ENCODE assay signal across 10 mouse cellular contexts in genomic region chr19:33223766-33224165, GRCm38 (mm10).
DNase-seq lines count a peak whose midpoint lies in the region; ATAC-seq and TF ChIP-seq lines count a peak whose summit lies in the region.
"Had no signal": no experiment of that assay in that cellular context is flagged by ENCODE, and none has a peak within 500 bp of the region (broad histone marks: within the 10 kb centered on the region; RNA-seq: fewer than 3 reads in every experiment).

No protein-coding gene starts in this region.

- no peaks in the 10 kb centered on the region for H3K9me3 ChIP-seq in heart, embryonic 16.5 days (replicated peaks; ENCODE audit: control insufficient read depth, low read length)
- H3K9me3 ChIP-seq in lung, postnatal 0 days (ENCODE audit: low read length), result no peaks in the 10 kb centered on the region
- H3K9me3 ChIP-seq in forebrain, postnatal 0 days (ENCODE audit: low read length), result no peaks in the 10 kb centered on the region
- no peaks in the 10 kb centered on the region for H3K9me3 ChIP-seq in neural tube, embryonic 14.5 days (ENCODE audit: control insufficient read depth, low read length)

- H3K4me2 ChIP-seq in heart, embryonic 16.5 days (ENCODE audit: low read depth, low read length), result no peak overlapping the region
- no peak overlapping the region for H3K4me2 ChIP-seq in lung, postnatal 0 days (replicated peaks; ENCODE audit: low read depth, low read length)
- peak overlapping the region; percentile 39 for H3K4me2 ChIP-seq in forebrain, postnatal 0 days (ENCODE audit: low read depth)
- peak overlapping the region; percentile 14; the same call in 1 of the 2 replicates for H3K4me2 ChIP-seq in neural tube, embryonic 14.5 days (ENCODE audit: low read depth, low read length)
- H3K4me2 ChIP-seq: liver, embryonic 11.5 days had no signal

- 52% methylated on average over 5 of the region's 5 CpGs for WGBS in heart, embryonic 16.5 days
- WGBS in lung, postnatal 0 days, result 33% methylated on average over 5 of the region's 5 CpGs
- 44% methylated on average over 5 of the region's 5 CpGs for WGBS in forebrain, postnatal 0 days
- 67% methylated on average over 5 of the region's 5 CpGs for WGBS in neural tube, embryonic 14.5 days
- 20% methylated on average over 5 of the region's 5 CpGs for WGBS in cerebellum, adult 2 months

- no peak for DNase-seq in heart, adult 11 months
- no peak for DNase-seq in lung, postnatal 0 days (ENCODE audit: low spot score)
- no peak for DNase-seq in lung, postnatal 4 days
- DNase-seq in forebrain, postnatal 0 days, result no peak
- DNase-seq in cerebellum, adult 2 months, result no peak
- DNase-seq in heart, postnatal 25 days (ENCODE audit: low spot score), result no peak
- DNase-seq: gastrocnemius, postnatal 10 days had no signal

- H3K9ac ChIP-seq in heart, embryonic 16.5 days (ENCODE audit: low read length), result no peak overlapping the region
- no peak overlapping the region for H3K9ac ChIP-seq in lung, postnatal 0 days (replicated peaks; ENCODE audit: low read depth)
- H3K9ac ChIP-seq in forebrain, postnatal 0 days, result no peak overlapping the region
- no peak overlapping the region for H3K9ac ChIP-seq in neural tube, embryonic 14.5 days (replicated peaks; ENCODE audit: low read depth, low read length)

- no peaks in the 10 kb centered on the region for H3K36me3 ChIP-seq in heart, embryonic 16.5 days (ENCODE audit: control insufficient read depth, insufficient read depth)
- H3K36me3 ChIP-seq in lung, postnatal 0 days (ENCODE audit: insufficient read depth, low read length), result no peaks in the 10 kb centered on the region
- H3K36me3 ChIP-seq in forebrain, postnatal 0 days (ENCODE audit: insufficient read depth), result no peaks in the 10 kb centered on the region
- no peaks in the 10 kb centered on the region for H3K36me3 ChIP-seq in neural tube, embryonic 14.5 days (ENCODE audit: control insufficient read depth, insufficient read depth, low read length)

- H3K4me3 ChIP-seq in heart, embryonic 16.5 days (ENCODE audit: low read length), result no peak overlapping the region
- no peak overlapping the region for H3K4me3 ChIP-seq in lung, postnatal 0 days (ENCODE audit: low read depth, low read length)
- H3K4me3 ChIP-seq in forebrain, postnatal 0 days (ENCODE audit: low read depth, low read length), result no peak overlapping the region; the same call in 1 of the 2 replicates
- H3K4me3 ChIP-seq in neural tube, embryonic 14.5 days (ENCODE audit: low read depth, low read length), result no peak overlapping the region
- H3K4me3 ChIP-seq in cerebellum, adult 2 months (replicated peaks; ENCODE audit: insufficient read depth, low read depth, low read length), result no peak overlapping the region

- no peaks in the 10 kb centered on the region for H3K27me3 ChIP-seq in heart, embryonic 16.5 days (ENCODE audit: control insufficient read depth, insufficient read depth, low read length)
- no peaks in the 10 kb centered on the region for H3K27me3 ChIP-seq in lung, postnatal 0 days (replicated peaks; ENCODE audit: insufficient read depth, low read length)
- no peaks in the 10 kb centered on the region for H3K27me3 ChIP-seq in forebrain, postnatal 0 days (ENCODE audit: insufficient read depth, low read length)
- no peaks in the 10 kb centered on the region for H3K27me3 ChIP-seq in neural tube, embryonic 14.5 days (ENCODE audit: control insufficient read depth, insufficient read depth, low read length)
- no peaks in the 10 kb centered on the region for H3K27me3 ChIP-seq in cerebellum, adult 2 months (ENCODE audit: control insufficient read depth, insufficient read depth, low read length)

- H3K4me1 ChIP-seq in heart, embryonic 16.5 days (ENCODE audit: control insufficient read depth, insufficient read depth, low read length), result no peaks in the 10 kb centered on the region
- H3K4me1 ChIP-seq in lung, postnatal 0 days (ENCODE audit: insufficient read depth, low read depth, low read length), result peaks cover 6% of the 10 kb centered on the region; the same call in 1 of the 2 replicates
- peaks cover 3% of the 10 kb centered on the region for H3K4me1 ChIP-seq in forebrain, postnatal 0 days (ENCODE audit: insufficient read depth)
- 0 out of 2 replicates have a peak, but pooled peaks cover 3% of the 10 kb centered on the region for H3K4me1 ChIP-seq in neural tube, embryonic 14.5 days (ENCODE audit: control insufficient read depth, insufficient read depth, low read length)
- peaks cover 3% of the 10 kb centered on the region; the same call in 1 of the 2 replicates for H3K4me1 ChIP-seq in cerebellum, adult 2 months (ENCODE audit: control insufficient read depth, insufficient read depth, low read length)

- H3K27ac ChIP-seq in heart, embryonic 16.5 days (ENCODE audit: low read length), result peak overlapping the region; percentile 62
- peak overlapping the region; percentile 1; the same call in 1 of the 2 replicates for H3K27ac ChIP-seq in lung, postnatal 0 days (ENCODE audit: low read length)
- H3K27ac ChIP-seq in forebrain, postnatal 0 days (ENCODE audit: low read depth, low read length), result no peak overlapping the region
- H3K27ac ChIP-seq in neural tube, embryonic 14.5 days (ENCODE audit: low read depth, low read length), result no peak overlapping the region
- H3K27ac ChIP-seq in cerebellum, adult 2 months (ENCODE audit: insufficient read depth, low read length), result no peak overlapping the region

- no peak for ATAC-seq in heart, embryonic 16.5 days (replicated peaks; ENCODE audit: extremely low read depth, insufficient read depth, low FRiP score)
- no peak for ATAC-seq in lung, postnatal 0 days
- no peak for ATAC-seq in forebrain, postnatal 0 days
- no peak for ATAC-seq in neural tube, embryonic 14.5 days (ENCODE audit: low read depth)

- TF ChIP-seq CTCF in lung, postnatal 0 days (IDR thresholded peaks at IDR 0.05), result no peak
- no peak for TF ChIP-seq CTCF in forebrain, postnatal 0 days (IDR thresholded peaks at IDR 0.05; ENCODE audit: low read depth)
- TF ChIP-seq CTCF in cerebellum, adult 2 months (IDR thresholded peaks at IDR 0.05; ENCODE audit: borderline replicate concordance, insufficient read depth, low read depth, low read length), result no peak

- TF ChIP-seq EP300 in lung, postnatal 0 days (IDR thresholded peaks at IDR 0.05), result no peak

- intact Hi-C loops in heart, postnatal 25 days (cut with DNase I), result loop anchor here (5.0 kb wide), 1 partner anchor 101 kb away; no protein-coding TSS in a partner anchor

- TF ChIP-seq POLR2A in cerebellum, adult 2 months (IDR thresholded peaks at IDR 0.05; ENCODE audit: borderline replicate concordance, insufficient read depth, low read length), result no peak

Comparison
In these comparisons a context has a peak if more than half of its experiments do, and no peak if none do; other contexts are left out.
1. H3K27ac ChIP-seq: peak in heart, embryonic 16.5 days (single experiment) and lung, postnatal 0 days (single experiment); none in forebrain, postnatal 0 days (single experiment), neural tube, embryonic 14.5 days (single experiment) and cerebellum, adult 2 months (single experiment).
2. H3K4me2 ChIP-seq: peak in forebrain, postnatal 0 days (single experiment) and neural tube, embryonic 14.5 days (single experiment); none in heart, embryonic 16.5 days (single experiment) and lung, postnatal 0 days (single experiment).